ENCODE assay signal across 8 mouse cellular contexts in genomic region chrX:101332375-101333211, GRCm38 (mm10). TPM values are rescaled to one million over a fixed set of nuclear protein-coding genes. Genes with fewer than 3 reads are reported as not detected.
DNase-seq lines count a peak whose midpoint lies in the region; ATAC-seq and TF ChIP-seq lines count a peak whose summit lies in the region.

No protein-coding gene starts in this region.

- intact Hi-C loops in heart, adult 2 months (cut with DNase I), result loop anchor here (5.0 kb wide), 3 partner anchors 60 to 90 kb away; partner anchors contain the start of genes Foxo4, Med12 and Zmym3

- TF ChIP-seq CTCF in heart, adult 2 months (IDR thresholded peaks at IDR 0.05), result no peak

- no peaks in the 10 kb centered on the region for H3K9me3 ChIP-seq in embryonic facial prominence, embryonic 14.5 days (ENCODE audit: control insufficient read depth, low read length)
- no peaks in the 10 kb centered on the region for H3K9me3 ChIP-seq in limb, embryonic 13.5 days
- no peaks in the 10 kb centered on the region for H3K9me3 ChIP-seq in midbrain, embryonic 16.5 days (replicated peaks; ENCODE audit: control insufficient read depth, low read length, poor library complexity, severe bottlenecking)

- 40% methylated on average over 28 of the region's 49 CpGs for WGBS in embryonic facial prominence, embryonic 14.5 days
- 23% methylated on average over 42 of the region's 49 CpGs for WGBS in heart, adult 2 months
- 14% methylated on average over 46 of the region's 49 CpGs for WGBS in limb, embryonic 13.5 days
- WGBS in midbrain, embryonic 16.5 days, result 17% methylated on average over 23 of the region's 49 CpGs

- peak; percentile 98 for ATAC-seq in embryonic facial prominence, embryonic 14.5 days (ENCODE audit: low read depth)
- peak; percentile 96 for ATAC-seq in limb, embryonic 13.5 days (ENCODE audit: low FRiP score, low read depth)
- ATAC-seq in midbrain, embryonic 16.5 days, result peak; percentile 96

- H3K9ac ChIP-seq in embryonic facial prominence, embryonic 14.5 days (ENCODE audit: low read depth, low read length), result peak overlapping the region; percentile 65
- H3K9ac ChIP-seq in heart, adult 2 months (ENCODE audit: low read depth, low read length), result peak overlapping the region; percentile 70
- peak overlapping the region; percentile 45 for H3K9ac ChIP-seq in limb, embryonic 13.5 days
- H3K9ac ChIP-seq in midbrain, embryonic 16.5 days (ENCODE audit: low read depth, low read length), result peak overlapping the region; percentile 63

- H3K4me1 ChIP-seq in embryonic facial prominence, embryonic 14.5 days (ENCODE audit: control insufficient read depth, insufficient read depth, low read length), result no peaks in the 10 kb centered on the region
- H3K4me1 ChIP-seq in heart, adult 2 months (ENCODE audit: control insufficient read depth, insufficient read depth, low read length), result peaks cover 2% of the 10 kb centered on the region; the same call in 1 of the 2 replicates
- H3K4me1 ChIP-seq in limb, embryonic 13.5 days, result no peaks in the 10 kb centered on the region
- no peaks in the 10 kb centered on the region; the same call in none of the 2 replicates for H3K4me1 ChIP-seq in midbrain, embryonic 16.5 days (ENCODE audit: control insufficient read depth, insufficient read depth, low read length)

- H3K4me3 ChIP-seq in embryonic facial prominence, embryonic 14.5 days (ENCODE audit: low read depth, low read length), result peak overlapping the region; percentile 38
- H3K4me3 ChIP-seq in heart, adult 2 months, result peak overlapping the region; percentile 40
- H3K4me3 ChIP-seq in limb, embryonic 13.5 days, result peak overlapping the region; percentile 37
- H3K4me3 ChIP-seq in midbrain, embryonic 16.5 days (ENCODE audit: low read depth, low read length), result peak overlapping the region; percentile 33

- H3K27ac ChIP-seq in embryonic facial prominence, embryonic 14.5 days (replicated peaks; ENCODE audit: low read depth, low read length), result peak overlapping the region; percentile 95
- H3K27ac ChIP-seq in heart, adult 2 months, result peak overlapping the region; percentile 94
- H3K27ac ChIP-seq in limb, embryonic 13.5 days, result peak overlapping the region; percentile 89
- peak overlapping the region; percentile 93 for H3K27ac ChIP-seq in midbrain, embryonic 16.5 days (ENCODE audit: low read length)

- TF ChIP-seq POLR2A in heart, adult 2 months (IDR thresholded peaks at IDR 0.05; ENCODE audit: insufficient read depth, low read depth, low read length), result peak; percentile 84

- no peaks in the 10 kb centered on the region; the same call in 1 of the 2 replicates for H3K27me3 ChIP-seq in embryonic facial prominence, embryonic 14.5 days (replicated peaks; ENCODE audit: control insufficient read depth, insufficient read depth, low read length)
- no peaks in the 10 kb centered on the region for H3K27me3 ChIP-seq in heart, adult 2 months (ENCODE audit: control insufficient read depth, insufficient read depth, low read length)
- H3K27me3 ChIP-seq in limb, embryonic 13.5 days, result peaks cover 11% of the 10 kb centered on the region; the same call in 1 of the 2 replicates
- H3K27me3 ChIP-seq in midbrain, embryonic 16.5 days (ENCODE audit: control insufficient read depth, insufficient read depth, low read depth, low read length), result no peaks in the 10 kb centered on the region

- no peak for TF ChIP-seq EP300 in heart, adult 2 months (IDR thresholded peaks at IDR 0.05; ENCODE audit: insufficient read depth, low read depth, low read length)

- DNase-seq in 3T3-L1 (ENCODE audit: low read depth, low spot score), result peak; percentile 98
- peak; percentile 46 to 65 for DNase-seq in adrenal gland, postnatal 4 days (ENCODE audit: low spot score in 2 of 2)
- DNase-seq in embryonic facial prominence, embryonic 14.5 days (ENCODE audit: low spot score), result peak; percentile 97
- peak; percentile 81 to 91 for DNase-seq in heart, adult 2 months
- DNase-seq in kidney, adult 8-10 months, result peak; percentile 83 to 95
- peak; percentile 70 to 83 for DNase-seq in spleen, postnatal 10 days (ENCODE audit: low spot score in 2 of 2)

- H3K79me2 ChIP-seq in heart, adult 2 months (replicated peaks; ENCODE audit: control insufficient read depth, insufficient read depth, low read length), result no peaks in the 10 kb centered on the region

- peak overlapping the region; percentile 55 for H3K4me2 ChIP-seq in embryonic facial prominence, embryonic 14.5 days (ENCODE audit: low read depth, low read length)
- peak overlapping the region; percentile 59 for H3K4me2 ChIP-seq in limb, embryonic 13.5 days (replicated peaks)
- H3K4me2 ChIP-seq in midbrain, embryonic 16.5 days (ENCODE audit: low read length), result peak overlapping the region; percentile 54

- H3K36me3 ChIP-seq in embryonic facial prominence, embryonic 14.5 days (ENCODE audit: control insufficient read depth, insufficient read depth, low read length), result no peaks in the 10 kb centered on the region
- H3K36me3 ChIP-seq in heart, adult 2 months (ENCODE audit: control insufficient read depth, insufficient read depth, low read length), result no peaks in the 10 kb centered on the region
- H3K36me3 ChIP-seq in limb, embryonic 13.5 days, result no peaks in the 10 kb centered on the region
- no peaks in the 10 kb centered on the region for H3K36me3 ChIP-seq in midbrain, embryonic 16.5 days (ENCODE audit: control insufficient read depth, insufficient read depth, low read length)

RNA-seq across cellular contexts. Expression of gene Nlgn3, which starts 33.6 kb away (rescaled TPM):
- 10 to 100 TPM; 13.4 to 13.6 TPM for total RNA-seq in adrenal gland, postnatal 4 days (2021)
- 13.9 and 18.8 TPM in 2 replicates for polyA plus RNA-seq in embryonic facial prominence, embryonic 14.5 days (2014; fragmentation: Nextera tagmentation; extraction: Ambion mirVana)
- 1 to 10 TPM in 1 of 2 experiments, under 1 TPM in 1; 0.42 to 1.0 TPM for total RNA-seq in heart, adult 2 months (2021)
- polyA plus RNA-seq in heart, adult 2 months (2012; rRNA removed), result 0.20 and 1.1 TPM in 2 replicates
- polyA plus RNA-seq in limb, embryonic 13.5 days (2015; fragmentation: Nextera tagmentation; extraction: Ambion mirVana), result 17.8 and 19.9 TPM in 2 replicates
- polyA plus RNA-seq in midbrain, embryonic 16.5 days (2015; fragmentation: Nextera tagmentation; extraction: Ambion mirVana), result 90.9 and 94.7 TPM in 2 replicates

RNA-seq across cellular contexts. Expression of gene Gjb1, which starts 43.6 kb away (rescaled TPM):
- total RNA-seq in adrenal gland, postnatal 4 days (2021), result 10 to 100 TPM in 1 of 2 experiments, 1 to 10 TPM in 1; 6.2 to 43.9 TPM
- polyA plus RNA-seq in embryonic facial prominence, embryonic 14.5 days (2014; fragmentation: Nextera tagmentation; extraction: Ambion mirVana), result 0.48 and 0.51 TPM in 2 replicates
- total RNA-seq in heart, adult 2 months (2021), result not detected
- polyA plus RNA-seq in heart, adult 2 months (2012; rRNA removed), result 0.12 and 0.56 TPM in 2 replicates
- 0.28 TPM in 1 of 2 replicates, not detected in the other for polyA plus RNA-seq in limb, embryonic 13.5 days (2015; fragmentation: Nextera tagmentation; extraction: Ambion mirVana)
- 1.3 TPM in 2 replicates for polyA plus RNA-seq in midbrain, embryonic 16.5 days (2015; fragmentation: Nextera tagmentation; extraction: Ambion mirVana)

RNA-seq across cellular contexts. Expression of gene Med12, which starts 58.8 kb away (rescaled TPM):
- total RNA-seq in adrenal gland, postnatal 4 days (2021), result 10 to 100 TPM; 43.6 to 48.7 TPM
- 38.0 and 42.5 TPM in 2 replicates for polyA plus RNA-seq in embryonic facial prominence, embryonic 14.5 days (2014; fragmentation: Nextera tagmentation; extraction: Ambion mirVana)
- total RNA-seq in heart, adult 2 months (2021), result 10 to 100 TPM; 20.2 to 21.2 TPM
- polyA plus RNA-seq in heart, adult 2 months (2012; rRNA removed), result 61.9 and 76.3 TPM in 2 replicates
- 43.1 and 43.7 TPM in 2 replicates for polyA plus RNA-seq in limb, embryonic 13.5 days (2015; fragmentation: Nextera tagmentation; extraction: Ambion mirVana)
- 24.4 and 26.0 TPM in 2 replicates for polyA plus RNA-seq in midbrain, embryonic 16.5 days (2015; fragmentation: Nextera tagmentation; extraction: Ambion mirVana)

Comparison
In these comparisons a context has a peak if more than half of its experiments do, and no peak if none do; other contexts are left out.
1. Peak in every context shown above with its lines: DNase-seq, ATAC-seq, H3K4me3 ChIP-seq and H3K27ac ChIP-seq.